Mouse (Mus musculus): ENCODE results near the gene Sspn. TPM values are rescaled to one million over a fixed set of nuclear protein-coding genes. Genes with fewer than 3 reads are reported as not detected.

Sspn gene
- polyA plus RNA-seq, 1 experiment from 2014 or later, result 15.8 TPM

DNA sequence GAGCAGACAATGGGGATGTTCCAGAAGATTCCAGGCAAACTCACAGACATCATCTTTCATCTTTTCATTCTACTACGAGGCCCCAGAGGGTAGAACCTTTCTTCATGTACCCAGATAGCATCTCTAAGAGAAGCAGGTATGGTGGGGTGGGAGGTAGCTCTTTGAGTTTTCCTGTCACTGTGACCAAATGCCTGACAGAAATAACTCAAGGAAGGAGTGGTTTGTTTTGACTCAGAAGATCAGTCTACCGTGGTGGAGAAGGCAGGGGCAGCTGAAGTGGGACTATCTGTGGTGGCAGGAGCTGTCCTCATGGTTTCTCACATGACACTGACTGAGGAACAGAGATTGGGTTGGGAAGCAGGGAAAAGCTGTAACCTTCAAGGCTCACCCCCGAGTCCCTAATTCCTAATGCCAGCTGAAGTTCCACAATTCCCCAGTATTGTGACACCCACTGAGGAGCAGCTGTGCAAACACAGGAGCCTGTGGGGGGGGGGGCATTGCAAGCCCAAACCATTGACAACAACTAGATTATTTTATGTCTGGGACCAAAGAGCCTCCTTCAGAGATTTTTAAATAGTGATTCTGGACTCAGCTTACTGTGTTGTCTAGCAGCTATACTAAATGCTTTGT is 74.6 kb downstream of the Sspn start:
- H3K4me3 ChIP-seq (replicated peaks), result no peak overlapping the region

DNA sequence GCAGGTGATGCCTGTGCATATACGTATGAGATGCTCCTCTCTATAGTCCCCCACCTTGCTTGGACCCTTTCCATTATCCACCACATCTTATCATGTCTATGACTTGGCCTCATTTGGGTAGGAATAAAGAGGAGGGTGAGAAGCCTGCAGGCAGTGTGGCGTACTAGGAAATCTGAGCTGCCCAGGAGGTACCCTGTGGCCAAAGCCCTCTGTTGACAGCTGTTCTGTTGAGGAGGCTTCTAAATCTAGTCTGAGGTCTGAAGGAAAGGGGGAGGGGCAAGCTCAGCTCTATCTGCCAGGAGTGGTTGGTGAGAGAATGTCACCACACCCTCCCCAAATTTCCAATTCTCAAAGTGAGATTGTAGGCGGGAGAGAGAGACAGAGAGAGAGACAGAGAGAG is 75.3 kb downstream of the Sspn start:
- Histone ChIP-seq H3K4me2 (replicated peaks) (no peak overlapping the region), H3K9ac (no peak overlapping the region), H3K27me3 (no peaks in the 10 kb centered on the region), H3K36me3 (no peaks in the 10 kb centered on the region), H3K4me1 (peaks cover 38% of the 10 kb centered on the region), H3K9me3 (replicated peaks) (no peaks in the 10 kb centered on the region), H3K27ac (replicated peaks) (no peak overlapping the region), H3K4me3 (replicated peaks) (no peak overlapping the region)
- ATAC-seq (ENCODE audit: insufficient number of reproducible peaks, low FRiP score, low TSS enrichment, low read depth), result no peak
- WGBS, result 66% methylated on average over 3 of the region's 3 CpGs

More for the DNA sequence above, 74.6 kb downstream of the Sspn start:
- Histone ChIP-seq H3K27ac (replicated peaks) (no peak overlapping the region), H3K27me3 (no peaks in the 10 kb centered on the region), H3K9me3 (replicated peaks) (no peaks in the 10 kb centered on the region), H3K9ac (no peak overlapping the region), H3K36me3 (no peaks in the 10 kb centered on the region), H3K4me2 (replicated peaks) (no peak overlapping the region), H3K4me1 (peaks cover 35% of the 10 kb centered on the region)
- ATAC-seq (ENCODE audit: insufficient number of reproducible peaks, low FRiP score, low TSS enrichment, low read depth), result no peak
- whole genome bisulfite sequencing, result 59% methylated on average over 3 of the region's 3 CpGs

DNA sequence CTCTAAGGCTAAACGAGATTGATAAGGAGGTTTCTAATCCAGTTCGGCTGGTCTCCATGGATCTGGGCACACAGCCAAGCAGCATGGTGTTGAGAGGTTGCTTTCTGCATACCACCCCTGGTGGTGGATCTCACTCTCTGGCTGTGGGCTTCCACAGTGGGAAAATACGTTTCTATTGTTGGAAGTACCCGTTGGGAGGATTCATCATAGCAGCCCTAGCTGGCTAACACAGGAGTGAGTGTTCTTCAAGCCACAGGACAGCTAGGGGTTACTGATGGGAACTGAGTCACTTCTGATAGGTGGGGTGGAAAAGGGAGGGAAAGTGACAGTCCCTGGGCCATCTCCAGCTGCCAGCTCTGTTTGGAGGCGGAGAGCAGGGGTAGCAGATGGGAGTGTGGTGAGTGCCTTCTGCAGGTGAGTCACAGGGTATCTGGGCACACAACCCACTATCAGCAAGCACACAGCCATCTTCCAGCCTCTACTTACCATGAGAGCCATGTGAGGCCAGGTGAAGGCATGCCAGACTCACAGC is 77.1 kb downstream of the Sspn start:
- Histone ChIP-seq H3K9ac (no peak overlapping the region), H3K27me3 (no peaks in the 10 kb centered on the region), H3K9me3 (replicated peaks) (no peaks in the 10 kb centered on the region), H3K4me3 (replicated peaks) (no peak overlapping the region), H3K27ac (replicated peaks) (no peak overlapping the region), H3K36me3 (no peaks in the 10 kb centered on the region), H3K4me2 (replicated peaks) (no peak overlapping the region), H3K4me1 (peaks cover 41% of the 10 kb centered on the region)
- ATAC-seq (ENCODE audit: insufficient number of reproducible peaks, low FRiP score, low TSS enrichment, low read depth), result no peak
- 25% methylated on average over 5 of the region's 5 CpGs for WGBS

DNA sequence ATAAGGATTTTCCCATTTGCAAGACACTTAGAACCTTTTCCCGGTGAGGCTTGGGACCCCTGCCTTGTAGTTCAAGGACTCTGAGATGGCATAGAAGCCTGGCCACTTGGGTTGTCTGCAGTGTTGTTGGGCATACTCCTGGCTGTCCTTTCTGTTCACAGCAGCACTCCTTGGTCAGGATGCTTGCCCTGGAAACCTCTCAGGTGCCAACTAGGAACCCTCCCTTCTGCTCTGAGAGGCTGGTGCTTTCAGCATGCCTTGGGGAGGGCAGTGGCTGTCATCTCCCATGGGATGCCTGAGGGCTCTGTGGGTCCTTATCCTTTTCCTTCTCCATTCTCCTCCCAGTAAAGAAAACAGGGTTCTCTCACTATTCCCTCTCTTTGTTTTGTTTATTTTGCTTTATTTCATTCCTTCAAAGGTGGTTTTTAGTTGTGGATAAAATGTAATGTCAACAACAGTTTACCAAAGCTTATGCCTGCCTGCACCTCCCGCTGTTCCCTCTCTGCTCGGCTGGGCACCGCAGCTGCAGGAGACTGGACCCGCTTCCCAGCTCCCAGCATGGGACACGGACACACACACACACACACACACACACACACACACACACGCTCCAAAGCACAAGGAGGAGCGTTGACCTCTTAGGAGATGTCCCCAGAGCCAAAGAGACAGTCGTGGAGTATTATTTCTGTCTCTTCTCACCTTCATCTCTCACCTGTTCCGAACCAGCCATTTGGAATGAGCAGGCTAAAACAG is 77.9 kb downstream of the Sspn start:
- Histone ChIP-seq H3K4me3 (replicated peaks) (no peak overlapping the region), H3K9me3 (replicated peaks) (no peaks in the 10 kb centered on the region), H3K4me2 (replicated peaks) (no peak overlapping the region), H3K27ac (replicated peaks) (0 out of 2 replicates have a peak overlapping the region, but pooled peaks have one; percentile 71), H3K4me1 (peaks cover 41% of the 10 kb centered on the region), H3K36me3 (no peaks in the 10 kb centered on the region), H3K9ac (no peak overlapping the region), H3K27me3 (no peaks in the 10 kb centered on the region)
- no peak for ATAC-seq (ENCODE audit: insufficient number of reproducible peaks, low FRiP score, low TSS enrichment, low read depth)
- WGBS, result 76% methylated on average over 10 of the region's 10 CpGs

DNA sequence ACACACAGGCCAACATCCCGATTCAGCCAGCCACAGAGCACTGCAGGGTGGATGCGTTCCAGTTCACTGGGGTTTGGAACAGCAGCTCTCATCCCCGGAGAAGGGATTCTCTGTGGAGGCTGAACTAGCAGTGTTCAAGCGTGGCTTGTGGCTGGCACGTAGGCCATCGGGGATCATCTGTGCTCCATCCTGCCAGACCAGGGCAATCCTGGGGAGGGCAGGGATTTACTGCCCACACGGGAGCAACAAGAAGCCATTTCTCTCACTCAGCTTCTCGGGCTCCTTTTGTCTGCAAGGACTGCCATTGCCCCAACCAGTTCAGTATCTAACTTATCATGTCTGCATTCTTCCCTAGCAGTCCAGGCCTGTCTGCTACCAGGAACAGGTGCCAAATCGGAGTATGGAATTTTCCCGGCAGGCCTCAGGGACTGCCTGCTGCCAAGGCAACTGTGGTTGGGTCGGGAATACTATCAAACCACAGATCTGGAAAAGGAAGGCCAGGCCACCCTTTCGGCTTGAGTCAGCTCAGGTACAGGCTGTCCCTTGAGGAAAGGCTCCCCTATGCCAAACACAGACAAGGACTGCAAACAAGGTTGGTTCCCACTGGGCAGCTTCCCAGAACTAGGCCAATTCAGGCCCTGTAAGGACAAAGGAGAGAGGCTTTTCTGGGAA is 78.8 kb downstream of the Sspn start:
- Histone ChIP-seq H3K9me3 (replicated peaks) (no peaks in the 10 kb centered on the region), H3K9ac (no peak overlapping the region), H3K36me3 (no peaks in the 10 kb centered on the region), H3K27ac (replicated peaks) (peak overlapping the region; percentile 71), H3K4me1 (peaks cover 41% of the 10 kb centered on the region), H3K4me3 (replicated peaks) (no peak overlapping the region), H3K27me3 (no peaks in the 10 kb centered on the region), H3K4me2 (replicated peaks) (no peak overlapping the region)
- WGBS, result 48% methylated on average over 12 of the region's 12 CpGs
- peak; percentile 41; the same call in 1 of the 2 replicates for ATAC-seq (ENCODE audit: insufficient number of reproducible peaks, low FRiP score, low TSS enrichment, low read depth)

DNA sequence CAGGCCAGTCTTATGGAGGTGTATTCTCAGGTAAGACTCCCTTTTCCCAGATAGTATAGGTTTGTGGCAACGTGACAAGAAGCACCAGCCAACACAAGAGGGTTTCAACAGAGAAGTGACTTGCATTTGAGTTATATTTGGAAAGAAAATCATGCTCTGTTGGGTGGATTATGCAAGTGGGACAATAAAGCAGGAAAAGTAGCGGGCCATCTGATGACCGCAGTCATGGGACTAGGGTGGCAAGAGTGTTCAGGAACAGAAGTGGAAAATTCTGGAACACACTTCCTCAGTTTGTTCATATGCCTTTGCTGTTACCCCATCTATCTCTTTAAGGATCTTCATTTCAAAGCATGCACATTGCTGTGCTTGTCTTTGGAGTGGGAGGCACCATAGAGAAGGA is 82.9 kb downstream of the Sspn start:
- WGBS, result 93% methylated on average over 3 of the region's 3 CpGs
- no peaks in the 10 kb centered on the region for H3K27me3 ChIP-seq
- H3K4me1 ChIP-seq, result peaks cover 23% of the 10 kb centered on the region
- H3K36me3 ChIP-seq, result no peaks in the 10 kb centered on the region
- no peak overlapping the region for H3K9ac ChIP-seq
- H3K9me3 ChIP-seq (replicated peaks), result no peaks in the 10 kb centered on the region
- no peak overlapping the region for H3K4me3 ChIP-seq (replicated peaks)
- H3K4me2 ChIP-seq (replicated peaks), result no peak overlapping the region
- H3K27ac ChIP-seq (replicated peaks), result no peak overlapping the region
- ATAC-seq (ENCODE audit: insufficient number of reproducible peaks, low FRiP score, low TSS enrichment, low read depth), result no peak

Other genes starting within 250 kb of the Sspn start
- 8.7 and 9.5 TPM in 2 replicates for gene Rassf8, start 184.9 kb upstream of the Sspn start, polyA plus RNA-seq (2015; fragmentation: Nextera tagmentation; extraction: Ambion mirVana)
- 3.2 and 4.2 TPM in 2 replicates for gene Bhlhe41, start 66.1 kb upstream of the Sspn start, polyA plus RNA-seq (2015; fragmentation: Nextera tagmentation; extraction: Ambion mirVana)